Mouse (Mus musculus) mature B cell (primary cell): ENCODE results near the gene Cip2a.

Experiments used
- in situ Hi-C: fragments of 300-500 bp; cut with MboI; formaldehyde crosslinking; loops from 2 replicates; pipeline ENCODE4 v1.14.3; 2019

Cip2a gene

GRCm38 (mm10) chr16:48993559-48994342, at the start of gene Cip2a, which contains the start of gene Dzip3:
Gene Cip2a (plus strand): TSS chr16:48994185.
Gene Dzip3 (minus strand): TSS chr16:48994165.
- in situ Hi-C loops: loop anchor here (25.0 kb wide), 1 partner anchor 1419 kb away; no protein-coding TSS in a partner anchor

GRCm38 (mm10) chr16:48972996-48973395, 21.0 kb upstream of the Cip2a start:
- in situ Hi-C loops: no loop called here

- in situ Hi-C loops: no loop called here
Observed at GRCm38 (mm10) chr16:48973548-48973947, 20.4 kb upstream of the Cip2a start.

GRCm38 (mm10) chr16:48979965-48980364, 14.0 kb upstream of the Cip2a start:
- in situ Hi-C loops: loop anchor here (25.0 kb wide), 1 partner anchor 1432 kb away; no protein-coding TSS in a partner anchor

DNA sequence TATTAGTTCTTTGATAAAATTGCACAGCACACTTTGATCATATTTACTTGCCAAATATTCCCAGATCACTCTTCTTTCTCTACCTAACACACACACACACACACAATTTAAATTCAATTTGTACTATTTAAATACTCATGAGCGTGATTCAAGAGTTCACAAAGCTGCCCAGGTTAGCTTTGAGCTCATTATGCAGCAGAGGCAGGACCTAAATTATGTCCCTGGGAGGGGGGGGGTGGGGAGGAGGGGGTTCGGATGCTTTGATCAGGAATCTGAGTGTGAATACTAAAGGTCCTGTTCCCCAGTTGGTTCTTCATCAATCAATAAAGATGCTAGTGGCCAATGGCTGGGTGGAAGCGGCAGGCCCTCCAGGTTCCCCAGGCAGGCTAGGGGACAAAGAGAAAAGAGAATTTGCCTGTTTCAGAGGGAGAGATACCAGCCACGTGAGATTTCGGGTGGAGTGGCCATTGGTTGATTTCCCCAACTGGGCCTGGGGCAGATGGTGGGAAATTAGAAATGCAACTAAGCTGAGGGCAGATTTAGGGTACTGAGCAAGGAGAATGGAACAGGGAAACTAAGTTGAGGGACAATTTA, 8.9 kb upstream of the Cip2a start:
- in situ Hi-C loops: loop anchor here (25.0 kb wide), 1 partner anchor 1427 kb away; no protein-coding TSS in a partner anchor

DNA sequence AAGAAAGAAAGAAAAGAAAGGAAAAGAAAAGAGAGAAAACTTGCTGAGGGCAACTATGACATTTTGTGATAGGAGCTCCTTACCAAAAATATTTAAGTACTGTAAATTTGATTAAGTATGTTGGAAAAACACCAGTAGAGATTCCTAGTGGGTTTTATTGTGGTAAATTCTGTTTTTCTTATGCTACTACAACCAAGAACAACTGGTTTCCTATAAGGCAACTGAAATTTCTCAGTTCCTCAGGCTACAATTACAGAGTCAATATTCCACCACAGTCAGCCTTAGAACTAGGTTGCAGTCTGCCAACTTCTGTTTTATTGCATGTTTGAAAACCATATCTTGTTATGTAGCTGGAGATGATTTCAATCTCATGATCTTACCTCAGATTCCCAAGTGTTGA, 4.3 kb upstream of the Cip2a start:
- in situ Hi-C loops: loop anchor here (25.0 kb wide), 1 partner anchor 1423 kb away; no protein-coding TSS in a partner anchor

GRCm38 (mm10) chr16:48992437-48993230, 1.4 kb upstream of the Cip2a start:
- in situ Hi-C loops: loop anchor here (25.0 kb wide), 1 partner anchor 1420 kb away; no protein-coding TSS in a partner anchor

- in situ Hi-C loops: loop anchor here (25.0 kb wide), 1 partner anchor 1419 kb away; no protein-coding TSS in a partner anchor
Observed at GRCm38 (mm10) chr16:48993231-48993558, 790 bp upstream of the Cip2a start.

- in situ Hi-C loops: loop anchor here (25.0 kb wide), 1 partner anchor 1418 kb away; no protein-coding TSS in a partner anchor
Observed at GRCm38 (mm10) chr16:48994343-48994693, 333 bp downstream of the Cip2a start.

GRCm38 (mm10) chr16:49004151-49004550, 10.2 kb downstream of the Cip2a start:
- in situ Hi-C loops: no loop called here

DNA sequence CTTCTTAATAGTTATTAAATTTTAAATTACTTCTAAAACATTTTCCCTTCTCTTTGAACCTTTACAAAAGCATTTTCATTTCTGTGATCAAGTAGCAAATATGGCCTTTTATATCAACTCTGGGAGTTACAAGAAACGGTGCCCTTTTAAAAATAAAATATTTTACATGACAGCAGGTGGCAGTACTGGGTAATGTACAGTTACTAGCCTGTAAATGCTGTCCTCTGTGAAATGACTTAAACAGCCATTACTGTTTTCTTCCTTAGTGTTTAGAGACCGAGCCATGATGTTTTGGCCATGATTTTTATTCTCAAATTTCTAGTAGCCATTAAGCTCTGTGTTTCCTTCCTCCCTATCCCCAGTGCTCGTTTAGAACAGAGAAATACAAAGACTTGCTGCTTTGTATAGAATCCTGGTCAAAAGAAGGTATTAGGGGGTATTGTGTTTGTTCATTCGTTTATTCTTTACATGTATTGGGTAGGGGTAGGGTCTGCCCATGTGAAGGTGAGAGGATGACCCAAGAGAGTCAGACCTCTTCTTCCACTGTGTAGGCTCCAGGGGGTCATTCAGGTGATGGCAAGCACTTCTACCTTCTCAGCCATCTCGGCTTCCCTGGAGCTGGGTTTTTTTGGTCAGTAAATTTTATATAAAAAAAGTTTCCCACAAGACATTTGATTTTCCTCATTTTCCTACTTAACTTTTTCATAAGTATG, 22.8 kb downstream of the Cip2a start:
- in situ Hi-C loops: no loop called here

GRCm38 (mm10) chr16:49035852-49036251, 41.9 kb downstream of the Cip2a start:
- in situ Hi-C loops: no loop called here

GRCm38 (mm10) chr16:49037771-49038170, 43.8 kb downstream of the Cip2a start:
- in situ Hi-C loops: no loop called here

DNA sequence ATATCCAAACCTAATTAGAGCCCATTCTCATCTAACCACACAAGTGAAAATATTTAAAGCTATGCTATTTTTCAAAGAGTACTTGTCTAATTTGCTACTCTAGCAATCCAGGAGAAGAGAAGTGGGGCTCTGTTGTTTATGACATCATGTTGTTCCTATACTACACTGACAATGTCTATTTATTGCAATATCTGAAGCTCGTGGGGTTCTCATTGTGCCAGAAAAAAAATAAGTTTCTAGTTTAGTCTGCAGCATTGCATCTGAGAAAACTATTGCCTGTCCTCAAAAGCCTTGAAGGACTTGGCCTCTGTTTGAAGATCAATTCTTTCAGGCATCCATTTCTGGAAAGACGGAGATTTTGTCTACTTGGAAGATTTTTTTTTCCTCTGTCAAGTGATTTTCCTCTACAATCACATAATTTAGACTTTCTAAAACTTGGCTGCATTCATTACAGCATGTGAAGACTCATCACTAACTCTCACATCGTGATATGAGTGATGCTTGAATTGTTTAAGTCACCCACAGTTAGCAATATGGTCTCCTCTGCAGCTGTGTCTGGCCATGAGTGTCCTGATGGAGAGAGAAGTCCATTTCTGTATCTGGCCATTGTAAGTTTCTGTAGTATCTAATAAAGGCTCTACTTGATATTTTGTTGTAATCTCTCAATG, 46.7 kb downstream of the Cip2a start:
- in situ Hi-C loops: no loop called here

DNA sequence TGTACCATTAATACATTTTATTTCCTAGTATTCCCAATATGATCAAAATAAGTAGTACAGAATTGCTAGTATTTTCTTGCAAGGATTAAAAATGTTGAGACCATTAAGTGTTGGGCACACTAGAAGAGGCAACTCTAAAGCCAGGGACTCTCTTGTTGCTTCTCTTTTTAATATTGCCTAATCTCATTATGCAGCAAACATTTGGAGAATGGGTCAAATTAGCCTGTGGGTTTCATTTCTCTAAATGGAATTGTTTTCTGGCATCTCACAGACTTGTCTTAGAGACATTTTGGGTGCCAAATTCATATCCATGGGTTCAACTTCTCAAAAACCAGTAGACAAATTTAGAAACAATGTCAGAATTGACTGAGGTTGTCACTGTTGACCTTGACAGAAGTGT, 55.2 kb downstream of the Cip2a start:
- in situ Hi-C loops: no loop called here

GRCm38 (mm10) chr16:49057186-49057585, 63.2 kb downstream of the Cip2a start, which contains the start of gene Myh15:
Gene Myh15 (plus strand): TSS chr16:49057486.
- in situ Hi-C loops: no loop called here
